Mouse (Mus musculus): ENCODE data around the gene Vax2. TPM values are rescaled to one million over a fixed set of nuclear protein-coding genes. Genes with fewer than 3 reads are reported as not detected.

Vax2 gene
- polyA plus RNA-seq (2015; fragmentation: Nextera tagmentation; extraction: Ambion mirVana) = not detected in 2 replicates

DNA sequence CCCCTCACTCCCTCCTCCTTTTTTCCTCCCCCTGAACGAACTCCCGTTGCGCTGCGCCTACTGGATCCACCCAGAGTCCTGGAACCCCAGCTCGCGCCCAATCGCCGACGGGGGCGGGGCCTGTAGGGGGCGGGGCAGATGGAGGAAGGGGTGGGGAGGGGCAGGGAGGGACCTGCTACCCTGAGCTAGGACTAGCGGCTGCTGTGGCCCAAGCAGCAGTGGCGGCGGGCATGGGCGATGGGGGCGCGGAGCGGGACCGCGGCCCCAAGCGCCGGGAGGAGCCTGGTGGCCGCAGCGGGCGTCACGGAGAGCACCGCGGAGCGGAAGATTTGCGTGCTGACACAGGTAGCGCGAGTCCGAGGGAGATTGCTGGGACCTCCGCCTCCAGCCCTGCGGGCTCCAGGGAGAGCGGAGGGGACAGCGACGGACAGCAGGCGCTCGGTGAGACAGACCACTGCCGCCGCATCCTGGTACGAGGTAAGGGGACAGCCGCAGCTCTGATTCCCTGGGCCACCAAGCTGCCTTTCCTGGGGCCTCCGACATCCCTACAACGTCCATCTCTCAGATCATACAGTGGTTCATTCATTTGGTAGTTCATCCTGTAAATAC lies at the start of gene Vax2:
TSS of gene Vax2 (plus strand) at position 198 of the 609 bp plus-strand sequence.
- no peak for TF ChIP-seq CTCF (IDR thresholded peaks at IDR 0.05; ENCODE audit: low read depth)
- no peaks in the 10 kb centered on the region for H3K36me3 ChIP-seq (ENCODE audit: insufficient read depth, low read length)
- DNase-seq (ENCODE audit: low spot score) = peak; percentile 68
- no peaks in the 10 kb centered on the region for H3K9me3 ChIP-seq (replicated peaks; ENCODE audit: low read length)
- H3K9ac ChIP-seq (ENCODE audit: low read depth, low read length) = no peak within 1 kb of the TSS
- H3K27me3 ChIP-seq (ENCODE audit: insufficient read depth, low read length) = peaks cover 97% of the 10 kb centered on the region
- under 1% methylated on average over 46 of the region's 46 CpGs for WGBS
- H3K4me2 ChIP-seq (ENCODE audit: low read length) = peak within 1 kb of the TSS; percentile 62
- peak; percentile 47 for ATAC-seq (replicated peaks; ENCODE audit: low FRiP score, low read depth)
- H3K4me3 ChIP-seq (replicated peaks; ENCODE audit: low read depth, low read length) = peak within 1 kb of the TSS; percentile 35
- peaks cover 8% of the 10 kb centered on the region; the same call in 1 of the 2 replicates for H3K4me1 ChIP-seq (replicated peaks; ENCODE audit: insufficient read depth, low read length)
- H3K27ac ChIP-seq = no peak within 1 kb of the TSS

DNA sequence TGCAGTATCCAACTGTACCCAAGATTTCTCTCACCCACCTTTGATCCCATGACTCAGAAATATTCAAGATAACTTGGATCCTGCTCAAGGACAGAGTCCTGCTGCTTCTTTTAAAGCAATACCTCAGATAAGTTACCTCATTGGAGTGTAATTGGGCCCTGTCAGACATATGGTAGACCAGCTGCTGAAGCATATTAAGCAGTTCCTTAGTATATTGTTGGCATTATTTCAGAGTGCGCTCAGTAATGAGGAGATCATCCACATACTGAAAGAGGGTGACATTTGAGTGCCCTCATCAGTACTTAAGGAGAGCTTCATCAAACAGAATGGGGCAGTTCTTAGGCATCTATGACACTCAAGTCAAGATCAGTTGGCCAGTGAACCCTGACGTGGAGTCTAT lies 46.1 kb upstream of the Vax2 start:
- ATAC-seq (replicated peaks; ENCODE audit: low FRiP score, low read depth) = no peak
- Histone ChIP-seq H3K27me3 (ENCODE audit: insufficient read depth, low read length) (no peaks in the 10 kb centered on the region), H3K4me1 (replicated peaks; ENCODE audit: insufficient read depth, low read length) (no peaks in the 10 kb centered on the region), H3K9me3 (replicated peaks; ENCODE audit: low read length) (no peaks in the 10 kb centered on the region), H3K36me3 (ENCODE audit: insufficient read depth, low read length) (no peaks in the 10 kb centered on the region), H3K4me3 (replicated peaks; ENCODE audit: low read depth, low read length) (no peak overlapping the region), H3K9ac (ENCODE audit: low read depth, low read length) (no peak overlapping the region), H3K4me2 (ENCODE audit: low read length) (no peak overlapping the region), H3K27ac (no peak overlapping the region)
- no peak for TF ChIP-seq CTCF (IDR thresholded peaks at IDR 0.05; ENCODE audit: low read depth)
- 86% methylated on average over 2 of the region's 2 CpGs for WGBS
- DNase-seq (ENCODE audit: low spot score) = no peak

- H3K4me2 ChIP-seq (ENCODE audit: low read length) = no peak overlapping the region
- H3K27me3 ChIP-seq (ENCODE audit: insufficient read depth, low read length) = no peaks in the 10 kb centered on the region
- H3K9me3 ChIP-seq (replicated peaks; ENCODE audit: low read length) = no peaks in the 10 kb centered on the region
- TF ChIP-seq CTCF (IDR thresholded peaks at IDR 0.05; ENCODE audit: low read depth) = peak; percentile 95
- H3K4me3 ChIP-seq (replicated peaks; ENCODE audit: low read depth, low read length) = no peak overlapping the region
- WGBS = 5% methylated on average over 4 of the region's 4 CpGs
- no peaks in the 10 kb centered on the region for H3K4me1 ChIP-seq (replicated peaks; ENCODE audit: insufficient read depth, low read length)
- ATAC-seq (replicated peaks; ENCODE audit: low FRiP score, low read depth) (no peak), DNase-seq (ENCODE audit: low spot score) (peak; percentile 89)
- no peaks in the 10 kb centered on the region for H3K36me3 ChIP-seq (ENCODE audit: insufficient read depth, low read length)
- no peak overlapping the region for H3K9ac ChIP-seq (ENCODE audit: low read depth, low read length)
- no peak overlapping the region for H3K27ac ChIP-seq
These were observed 37.7 kb upstream of the Vax2 start for GRCm38 (mm10) chr6:83673395-83673794.

GRCm38 (mm10) chr6:83677757-83678156 lies 33.3 kb upstream of the Vax2 start, which contains the start of gene Cd207:
Cd207 (minus strand) TSS chr6:83677857.
- no peak for TF ChIP-seq CTCF (IDR thresholded peaks at IDR 0.05; ENCODE audit: low read depth)
- H3K4me3 ChIP-seq (replicated peaks; ENCODE audit: low read depth, low read length) = no peak within 1 kb of the TSS
- H3K4me1 ChIP-seq (replicated peaks; ENCODE audit: insufficient read depth, low read length) = no peaks in the 10 kb centered on the region
- no peak within 1 kb of the TSS for H3K4me2 ChIP-seq (ENCODE audit: low read length)
- no peak within 1 kb of the TSS for H3K9ac ChIP-seq (ENCODE audit: low read depth, low read length)
- no peaks in the 10 kb centered on the region for H3K27me3 ChIP-seq (ENCODE audit: insufficient read depth, low read length)
- no peak within 1 kb of the TSS for H3K27ac ChIP-seq
- no peaks in the 10 kb centered on the region for H3K36me3 ChIP-seq (ENCODE audit: insufficient read depth, low read length)
- H3K9me3 ChIP-seq (replicated peaks; ENCODE audit: low read length) = no peaks in the 10 kb centered on the region
- 66% methylated on average over 4 of the region's 4 CpGs for WGBS
- no peak for DNase-seq (ENCODE audit: low spot score)
- ATAC-seq (replicated peaks; ENCODE audit: low FRiP score, low read depth) = no peak

DNA sequence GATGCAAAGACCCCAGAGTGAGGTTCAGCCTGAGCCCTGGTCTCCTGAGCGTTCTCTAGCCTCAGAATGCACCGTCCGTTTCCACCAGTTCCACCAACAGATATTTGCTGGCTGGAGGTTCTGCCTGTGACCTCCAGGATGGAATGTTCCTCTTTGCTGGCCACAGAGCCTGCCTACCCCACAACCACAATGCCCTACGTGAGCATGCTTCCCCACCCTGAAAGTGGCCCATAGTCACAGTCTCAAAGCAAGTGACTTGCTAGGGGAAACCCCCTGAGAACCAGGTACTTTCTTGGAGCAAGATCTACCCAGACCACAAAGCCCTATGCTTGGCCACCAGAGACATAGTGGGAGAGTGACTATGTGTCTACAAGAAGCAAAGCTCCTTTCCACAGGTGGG lies 21.7 kb upstream of the Vax2 start:
- Histone ChIP-seq H3K4me1 (replicated peaks; ENCODE audit: insufficient read depth, low read length) (no peaks in the 10 kb centered on the region), H3K4me2 (ENCODE audit: low read length) (no peak overlapping the region), H3K27me3 (ENCODE audit: insufficient read depth, low read length) (peaks cover 28% of the 10 kb centered on the region), H3K4me3 (replicated peaks; ENCODE audit: low read depth, low read length) (no peak overlapping the region), H3K9me3 (replicated peaks; ENCODE audit: low read length) (no peaks in the 10 kb centered on the region), H3K9ac (ENCODE audit: low read depth, low read length) (no peak overlapping the region), H3K27ac (no peak overlapping the region), H3K36me3 (ENCODE audit: insufficient read depth, low read length) (no peaks in the 10 kb centered on the region)
- DNase-seq (ENCODE audit: low spot score) (no peak), ATAC-seq (replicated peaks; ENCODE audit: low FRiP score, low read depth) (no peak)
- no peak for TF ChIP-seq CTCF (IDR thresholded peaks at IDR 0.05; ENCODE audit: low read depth)
- 81% methylated on average over 4 of the region's 4 CpGs for WGBS

- TF ChIP-seq CTCF (IDR thresholded peaks at IDR 0.05; ENCODE audit: low read depth) = peak; percentile 80
- Histone ChIP-seq H3K4me2 (ENCODE audit: low read length) (no peak overlapping the region), H3K27ac (no peak overlapping the region), H3K4me3 (replicated peaks; ENCODE audit: low read depth, low read length) (no peak overlapping the region), H3K27me3 (ENCODE audit: insufficient read depth, low read length) (peaks cover 37% of the 10 kb centered on the region), H3K9me3 (replicated peaks; ENCODE audit: low read length) (no peaks in the 10 kb centered on the region), H3K36me3 (ENCODE audit: insufficient read depth, low read length) (no peaks in the 10 kb centered on the region), H3K9ac (ENCODE audit: low read depth, low read length) (no peak overlapping the region), H3K4me1 (replicated peaks; ENCODE audit: insufficient read depth, low read length) (no peaks in the 10 kb centered on the region)
- DNase-seq (ENCODE audit: low spot score) = peak; percentile 79
- WGBS = 30% methylated on average over 4 of the region's 5 CpGs
- ATAC-seq (replicated peaks; ENCODE audit: low FRiP score, low read depth) = no peak; the same call in 1 of the 2 replicates
These were observed 20.8 kb upstream of the Vax2 start for GRCm38 (mm10) chr6:83690277-83690676.

GRCm38 (mm10) chr6:83690936-83691335 lies 20.1 kb upstream of the Vax2 start:
- Histone ChIP-seq H3K27me3 (ENCODE audit: insufficient read depth, low read length) (peaks cover 42% of the 10 kb centered on the region), H3K4me2 (ENCODE audit: low read length) (no peak overlapping the region), H3K36me3 (ENCODE audit: insufficient read depth, low read length) (no peaks in the 10 kb centered on the region), H3K9ac (ENCODE audit: low read depth, low read length) (no peak overlapping the region), H3K27ac (no peak overlapping the region), H3K9me3 (replicated peaks; ENCODE audit: low read length) (no peaks in the 10 kb centered on the region), H3K4me3 (replicated peaks; ENCODE audit: low read depth, low read length) (no peak overlapping the region), H3K4me1 (replicated peaks; ENCODE audit: insufficient read depth, low read length) (no peaks in the 10 kb centered on the region)
- ATAC-seq (replicated peaks; ENCODE audit: low FRiP score, low read depth) (no peak), DNase-seq (ENCODE audit: low spot score) (no peak)
- no peak for TF ChIP-seq CTCF (IDR thresholded peaks at IDR 0.05; ENCODE audit: low read depth)
- WGBS = 58% methylated on average over 2 of the region's 2 CpGs
